Mouse (Mus musculus) MEL (cell line): Measurements from ENCODE around the gene Stk39. TPM values are rescaled to one million over a fixed set of nuclear protein-coding genes. Genes with fewer than 3 reads are reported as not detected.

Experiments used
- DNase-seq: peaks from one replicate; pipeline ENCODE4 v3.0.0; 2011; ENCODE audit warnings: low read depth, low spot score
- H3K27ac ChIP-seq: 2 replicates; pipeline ENCODE4 v1.5.1; 2012; ENCODE audit warnings: low read depth, mild to moderate bottlenecking, control low read depth, low read length, moderate library complexity; ENCODE audit not compliant: control insufficient read depth
- H3K27me3 ChIP-seq, 2 experiments: fragments of 150-350 bp in 1 of 2; sonication (generic) in 1 of 2; 2 replicates each; pipeline ENCODE4 v1.6.1; 2012; ENCODE audit warnings: low read length in 2 of 2, mild to moderate bottlenecking in 2 of 2, improper control_type of control experiment in 1 of 2, moderate library complexity in 1 of 2; ENCODE audit not compliant: insufficient read depth in 2 of 2, control insufficient read depth in 1 of 2
- H3K36me3 ChIP-seq, 2 experiments: 2 replicates each; pipeline ENCODE4 v1.6.1; 2012 to 2014; ENCODE audit warnings: low read length in 2 of 2, improper control_type of control experiment in 1 of 2, inconsistent platforms in 1 of 2, mild to moderate bottlenecking in 1 of 2; ENCODE audit not compliant: insufficient read depth in 2 of 2, control insufficient read depth in 1 of 2
- H3K4me1 ChIP-seq, 2 experiments: fragments of 150-350 bp in 1 of 2; sonication (generic) in 1 of 2; 2 replicates each; pipeline ENCODE4 v1.6.1; 2012; ENCODE audit warnings: low read length in 2 of 2, improper control_type of control experiment in 1 of 2, mild to moderate bottlenecking in 1 of 2; ENCODE audit not compliant: insufficient read depth in 2 of 2, control insufficient read depth in 1 of 2
- H3K4me3 ChIP-seq, 2 experiments: fragments of 150-350 bp in 1 of 2; sonication (generic) in 1 of 2; 2 replicates each; pipeline ENCODE4 v1.5.1; 2012; ENCODE audit warnings: low read depth in 2 of 2, low read length in 2 of 2, mild to moderate bottlenecking in 2 of 2, moderate library complexity in 2 of 2, control low read depth in 1 of 2, improper control_type of control experiment in 1 of 2; ENCODE audit not compliant: control insufficient read depth in 1 of 2, insufficient read depth in 1 of 2
- H3K79me2 ChIP-seq: 2 replicates; pipeline ENCODE4 v1.6.1; 2012; ENCODE audit warnings: mild to moderate bottlenecking, low read length, moderate library complexity; ENCODE audit not compliant: control insufficient read depth, poor library complexity, insufficient read depth
- H3K9ac ChIP-seq: 2 replicates; pipeline ENCODE4 v1.6.1; 2012; ENCODE audit warnings: low read depth, mild to moderate bottlenecking, control low read depth, low read length, moderate library complexity; ENCODE audit not compliant: control insufficient read depth, poor library complexity, severe bottlenecking
- H3K9me3 ChIP-seq: fragments of 150-350 bp; sonication (generic); replicated peaks from 2 replicates; pipeline ENCODE4 v1.6.1; 2012; ENCODE audit warnings: mild to moderate bottlenecking, low read length, improper control_type of control experiment, moderate library complexity; ENCODE audit not compliant: insufficient read depth
- BHLHE40 ChIP-seq: IDR thresholded peaks from 2 replicates; pipeline ENCODE4 v1.6.1; 2012; ENCODE audit warnings: low read depth, mild to moderate bottlenecking, inconsistent platforms, low read length, improper control_type of control experiment, borderline replicate concordance
- CHD1 ChIP-seq: IDR thresholded peaks from 2 replicates; pipeline ENCODE4 v1.6.1; 2012; ENCODE audit warnings: low read depth, mild to moderate bottlenecking, inconsistent platforms, low read length, improper control_type of control experiment
- CHD2 ChIP-seq: IDR thresholded peaks from 2 replicates; pipeline ENCODE4 v1.6.1; 2011; ENCODE audit warnings: low read length, improper control_type of control experiment
- CTCF ChIP-seq, 3 experiments: IDR thresholded peaks in 2 of 3; conservative IDR thresholded peaks in 1 of 3; 2 replicates each; pipeline ENCODE4 v1.5.1; 2011 to 2012; ENCODE audit warnings: low read length in 3 of 3, low read depth in 2 of 3, mild to moderate bottlenecking in 2 of 3, improper control_type of control experiment in 1 of 3, inconsistent platforms in 1 of 3, mixed read lengths in 1 of 3, moderate library complexity in 1 of 3; ENCODE audit not compliant: control insufficient read depth in 1 of 3, insufficient read depth in 1 of 3, poor library complexity in 1 of 3, severe bottlenecking in 1 of 3
- E2F4 ChIP-seq: IDR thresholded peaks from 2 replicates; pipeline ENCODE4 v1.6.1; 2011; ENCODE audit warnings: low read depth, low read length, improper control_type of control experiment, borderline replicate concordance
- ELF1 ChIP-seq: IDR thresholded peaks from 2 replicates; pipeline ENCODE4 v1.6.1; 2014; ENCODE audit warnings: low read depth, mild to moderate bottlenecking, inconsistent platforms, low read length, improper control_type of control experiment, moderate library complexity
- ETS1 ChIP-seq: IDR thresholded peaks from 2 replicates; pipeline ENCODE4 v1.6.1; 2012; ENCODE audit warnings: low read depth, mild to moderate bottlenecking, inconsistent platforms, low read length, improper control_type of control experiment, moderate library complexity
- GABPA ChIP-seq: IDR thresholded peaks from 2 replicates; pipeline ENCODE4 v1.6.1; 2012; ENCODE audit warnings: low read depth, mild to moderate bottlenecking, inconsistent platforms, low read length, improper control_type of control experiment, moderate library complexity
- GATA1 ChIP-seq: IDR thresholded peaks from 2 replicates; pipeline ENCODE4 v1.6.1; 2011; ENCODE audit warnings: low read depth, low read length, improper control_type of control experiment
- KAT2A ChIP-seq: conservative IDR thresholded peaks from 2 replicates; pipeline ENCODE4 v1.6.1; 2012; ENCODE audit warnings: low read depth, low read length, improper control_type of control experiment, inconsistent platforms
- MAX ChIP-seq: IDR thresholded peaks from 2 replicates; pipeline ENCODE4 v1.6.1; 2011; ENCODE audit warnings: low read length, improper control_type of control experiment
- MEF2A ChIP-seq: IDR thresholded peaks from 2 replicates; pipeline ENCODE4 v1.6.1; 2014; ENCODE audit warnings: low read depth, mild to moderate bottlenecking, inconsistent platforms, low read length, improper control_type of control experiment; ENCODE audit not compliant: poor library complexity, insufficient replicate concordance, severe bottlenecking; ENCODE audit errors: extremely low read depth
- NELFE ChIP-seq: IDR thresholded peaks from 2 replicates; pipeline ENCODE4 v1.6.1; 2011; ENCODE audit warnings: low read depth, low read length, improper control_type of control experiment
- NRF1 ChIP-seq: IDR thresholded peaks from 2 replicates; pipeline ENCODE4 v1.6.1; 2014; ENCODE audit warnings: low read depth, mild to moderate bottlenecking, inconsistent platforms, low read length, improper control_type of control experiment, moderate library complexity; ENCODE audit not compliant: poor library complexity, insufficient read depth, severe bottlenecking
- POLR2A ChIP-seq, 2 experiments: IDR thresholded peaks; 2 replicates each; pipeline ENCODE4 v1.6.1; 2011 to 2012; ENCODE audit warnings: low read length in 2 of 2, mild to moderate bottlenecking in 2 of 2, control low read depth in 1 of 2, improper control_type of control experiment in 1 of 2, low read depth in 1 of 2, moderate library complexity in 1 of 2; ENCODE audit not compliant: control insufficient read depth in 1 of 2, insufficient read depth in 1 of 2, poor library complexity in 1 of 2
- POLR2AphosphoS2 ChIP-seq: IDR thresholded peaks from 2 replicates; pipeline ENCODE4 v1.6.1; 2011; ENCODE audit warnings: low read length, improper control_type of control experiment
- POLR2AphosphoS5 ChIP-seq: IDR thresholded peaks from 2 replicates; pipeline ENCODE4 v1.6.1; 2012; ENCODE audit warnings: low read depth, borderline replicate concordance, mild to moderate bottlenecking, inconsistent platforms, low read length, moderate library complexity, mixed read lengths
- RAD21 ChIP-seq: IDR thresholded peaks from 2 replicates; pipeline ENCODE4 v1.6.1; 2011; ENCODE audit warnings: mild to moderate bottlenecking, low read depth, low read length, improper control_type of control experiment
- RCOR1 ChIP-seq: IDR thresholded peaks from 2 replicates; pipeline ENCODE4 v1.6.1; 2012; ENCODE audit warnings: low read depth, mild to moderate bottlenecking, inconsistent platforms, low read length, improper control_type of control experiment
- TBP ChIP-seq: IDR thresholded peaks from 2 replicates; pipeline ENCODE4 v1.8.0; 2011; ENCODE audit warnings: low read depth, low read length, improper control_type of control experiment
- UBTF ChIP-seq: IDR thresholded peaks from 2 replicates; pipeline ENCODE4 v1.6.1; 2012; ENCODE audit warnings: low read depth, mild to moderate bottlenecking, inconsistent platforms, low read length, improper control_type of control experiment, moderate library complexity, borderline replicate concordance; ENCODE audit not compliant: insufficient read depth
- USF2 ChIP-seq, 2 experiments: IDR thresholded peaks; 2 replicates each; pipeline ENCODE4 v1.6.1; 2011 to 2012; ENCODE audit warnings: improper control_type of control experiment in 2 of 2, low read length in 2 of 2, borderline replicate concordance in 1 of 2, inconsistent platforms in 1 of 2, low read depth in 1 of 2, mild to moderate bottlenecking in 1 of 2; ENCODE audit not compliant: insufficient read depth in 1 of 2
- ZNF384 ChIP-seq: IDR thresholded peaks from 2 replicates; pipeline ENCODE4 v1.6.1; 2012; ENCODE audit warnings: low read depth, mild to moderate bottlenecking, inconsistent platforms, low read length, improper control_type of control experiment
- polyA plus RNA-seq, 2 experiments: library from polyadenylated mRNA; stranded (reverse) in 1 of 2; unstranded in 1 of 2; fragments of >175 nt in 1 of 2; fragments of >200 nt in 1 of 2; gene quantifications; 2 replicates each; pipeline versions ENCODE4 v1.2.1 to v1.2.4; 2012; ENCODE audit warnings: low replicate concordance in 2 of 2, low read depth in 1 of 2; ENCODE audit not compliant: insufficient read length in 2 of 2, insufficient read depth in 1 of 2, missing spikeins in 1 of 2
- total RNA-seq: library from RNA; depleted of rRNA; stranded (reverse); fragments of 300-350 nt; gene quantifications from 2 replicates; pipeline ENCODE4 v1.2.3, GENCODE M21; 2012

Gene Stk39
- total and polyA plus RNA-seq, 3 experiments: not detected

DNA sequence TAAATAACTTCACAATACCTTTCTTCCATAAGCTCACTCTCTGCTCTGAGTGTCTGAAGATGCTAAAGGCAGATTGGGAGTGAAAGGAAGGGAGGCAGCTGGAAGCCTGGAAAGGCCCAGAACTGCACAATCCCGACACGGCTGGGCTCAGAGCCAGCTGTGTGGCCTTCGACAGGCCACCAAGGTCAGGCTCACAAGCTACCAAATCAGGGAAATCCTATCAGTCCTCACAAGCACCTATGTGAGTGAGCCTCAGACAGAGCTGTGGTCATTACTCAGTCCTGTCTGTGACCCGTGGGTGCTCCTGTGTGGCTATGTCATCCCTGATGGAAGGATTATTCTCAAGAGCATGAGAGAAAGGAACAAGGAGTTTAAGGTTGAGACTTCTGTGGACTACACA is 19.7 kb downstream of the Stk39 start:
- DNase-seq: no peak
- Histone ChIP-seq H3K36me3 (no peaks in the 10 kb centered on the region), H3K79me2 (no peaks in the 10 kb centered on the region), H3K9me3 (no peaks in the 10 kb centered on the region), H3K4me3 (no peak overlapping the region), H3K4me1 (no peaks in the 10 kb centered on the region), H3K27me3 (no peaks in the 10 kb centered on the region), H3K9ac (no peak overlapping the region), H3K27ac (no peak overlapping the region)
- TF ChIP-seq BHLHE40 (no peak), ELF1 (no peak), POLR2AphosphoS5 (no peak), MAX (no peak)

DNA sequence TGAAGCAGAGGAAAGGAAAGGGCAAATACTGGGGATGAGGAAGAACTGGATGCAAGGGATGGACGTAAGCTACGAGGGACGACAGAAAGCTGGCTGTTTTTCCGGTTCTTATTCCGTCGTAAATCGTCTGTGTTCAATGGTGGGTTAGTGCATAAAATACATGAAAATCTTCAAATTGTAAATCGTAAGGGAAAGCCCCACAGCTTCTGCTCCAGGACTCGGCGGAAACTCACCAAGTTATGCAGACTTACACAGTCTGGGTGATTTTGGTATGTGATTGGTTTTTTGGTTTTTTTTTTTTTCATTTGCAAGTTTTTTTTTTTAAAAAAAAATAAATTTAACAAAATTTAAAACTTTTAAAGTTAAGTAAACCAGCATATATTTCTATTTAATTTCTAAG is 24.0 kb downstream of the Stk39 start:
- Histone ChIP-seq H3K27ac (no peak overlapping the region), H3K79me2 (no peaks in the 10 kb centered on the region), H3K4me3 (no peak overlapping the region), H3K9ac (no peak overlapping the region), H3K36me3 (no peaks in the 10 kb centered on the region), H3K27me3 (no peaks in the 10 kb centered on the region), H3K9me3 (no peaks in the 10 kb centered on the region), H3K4me1 (no peaks in the 10 kb centered on the region)
- DNase-seq: no peak
- TF ChIP-seq USF2 (IDR thresholded peaks at IDR 0.05; ENCODE audit: borderline replicate concordance in 1 of 2, insufficient read depth in 1 of 2, low read depth in 1 of 2, low read length in 2 of 2): no peak
- TF ChIP-seq RAD21: no peak
- TF ChIP-seq MEF2A: no peak
- no peak for TF ChIP-seq RCOR1
- TF ChIP-seq CHD1: no peak
- TF ChIP-seq E2F4: no peak
- TF ChIP-seq GABPA: no peak
- TF ChIP-seq MAX: no peak
- TF ChIP-seq ZNF384: no peak
- TF ChIP-seq CTCF (IDR thresholded peaks at IDR 0.05 in 2 of 3, conservative IDR thresholded peaks at IDR 0.05 in 1 of 3; ENCODE audit: control insufficient read depth in 1 of 3, insufficient read depth in 1 of 3, low read depth in 2 of 3, low read length in 3 of 3, poor library complexity in 1 of 3, severe bottlenecking in 1 of 3): no peak
- TF ChIP-seq NELFE: no peak
- no peak for TF ChIP-seq UBTF
- TF ChIP-seq CHD2: no peak
- TF ChIP-seq ETS1: no peak
- no peak for TF ChIP-seq POLR2A (IDR thresholded peaks at IDR 0.05; ENCODE audit: control insufficient read depth in 1 of 2, insufficient read depth in 1 of 2, low read depth in 1 of 2, low read length in 2 of 2, poor library complexity in 1 of 2)
- no peak for TF ChIP-seq TBP
- TF ChIP-seq KAT2A: no peak
- no peak for TF ChIP-seq NRF1
- TF ChIP-seq POLR2AphosphoS2: no peak
- no peak for TF ChIP-seq GATA1
